Mouse (Mus musculus): ENCODE results near the gene Ociad2. TPM values are rescaled to one million over a fixed set of nuclear protein-coding genes. Genes with fewer than 3 reads are reported as not detected.

The Ociad2 gene
- polyA plus RNA-seq, 1 experiment from 2014 or later = 27.3 TPM

GRCm38 (mm10) chr5:73349514-73349913 is 8.7 kb upstream of the Ociad2 start:
- Histone ChIP-seq H3K4me1 (peaks cover 7% of the 10 kb centered on the region; the same call in 1 of the 2 replicates), H3K36me3 (replicated peaks) (no peaks in the 10 kb centered on the region), H3K4me3 (no peak overlapping the region), H3K4me2 (no peak overlapping the region), H3K9me3 (no peaks in the 10 kb centered on the region), H3K9ac (no peak overlapping the region), H3K27me3 (replicated peaks) (no peaks in the 10 kb centered on the region), H3K27ac (no peak overlapping the region)
- no peak for ATAC-seq (replicated peaks)
- 32% methylated on average over 5 of the region's 5 CpGs for WGBS

- no peak overlapping the region for H3K4me2 ChIP-seq
- H3K4me1 ChIP-seq = peaks cover 9% of the 10 kb centered on the region; the same call in 1 of the 2 replicates
- no peak overlapping the region for H3K9ac ChIP-seq
- no peak for ATAC-seq (replicated peaks)
- H3K27ac ChIP-seq = no peak overlapping the region
- no peak overlapping the region for H3K4me3 ChIP-seq
- H3K36me3 ChIP-seq (replicated peaks) = no peaks in the 10 kb centered on the region
- 64% methylated on average over 4 of the region's 4 CpGs for WGBS
- H3K9me3 ChIP-seq = no peaks in the 10 kb centered on the region
- no peaks in the 10 kb centered on the region for H3K27me3 ChIP-seq (replicated peaks)
Observed at GRCm38 (mm10) chr5:73345254-73345653, 4.4 kb upstream of the Ociad2 start.

DNA sequence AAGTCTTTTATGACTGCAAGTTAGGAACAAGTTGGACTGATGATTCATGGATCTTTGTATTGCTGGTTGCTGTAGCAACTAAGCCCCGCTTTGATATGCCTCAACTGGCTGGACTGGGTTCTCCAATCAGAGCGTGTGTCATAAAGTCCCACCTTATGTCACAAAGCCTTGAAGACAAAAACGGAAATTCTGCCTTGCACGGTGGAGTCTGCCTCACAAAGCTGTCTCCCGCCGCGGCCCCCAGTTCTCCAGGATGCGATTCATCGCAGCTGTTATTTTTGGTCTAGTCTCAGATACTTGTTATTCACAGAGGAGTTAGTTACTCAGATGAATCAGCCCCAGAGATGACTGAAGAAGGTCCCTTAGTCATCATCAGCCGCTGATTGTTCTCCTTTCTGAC is 3.5 kb upstream of the Ociad2 start:
- Histone ChIP-seq H3K4me2 (no peak overlapping the region), H3K36me3 (replicated peaks) (no peaks in the 10 kb centered on the region), H3K27ac (no peak overlapping the region), H3K4me3 (no peak overlapping the region), H3K9ac (no peak overlapping the region), H3K4me1 (peaks cover 9% of the 10 kb centered on the region; the same call in 1 of the 2 replicates), H3K27me3 (replicated peaks) (no peaks in the 10 kb centered on the region), H3K9me3 (no peaks in the 10 kb centered on the region)
- ATAC-seq (replicated peaks) = peak; percentile 74
- 27% methylated on average over 10 of the region's 10 CpGs for WGBS

DNA sequence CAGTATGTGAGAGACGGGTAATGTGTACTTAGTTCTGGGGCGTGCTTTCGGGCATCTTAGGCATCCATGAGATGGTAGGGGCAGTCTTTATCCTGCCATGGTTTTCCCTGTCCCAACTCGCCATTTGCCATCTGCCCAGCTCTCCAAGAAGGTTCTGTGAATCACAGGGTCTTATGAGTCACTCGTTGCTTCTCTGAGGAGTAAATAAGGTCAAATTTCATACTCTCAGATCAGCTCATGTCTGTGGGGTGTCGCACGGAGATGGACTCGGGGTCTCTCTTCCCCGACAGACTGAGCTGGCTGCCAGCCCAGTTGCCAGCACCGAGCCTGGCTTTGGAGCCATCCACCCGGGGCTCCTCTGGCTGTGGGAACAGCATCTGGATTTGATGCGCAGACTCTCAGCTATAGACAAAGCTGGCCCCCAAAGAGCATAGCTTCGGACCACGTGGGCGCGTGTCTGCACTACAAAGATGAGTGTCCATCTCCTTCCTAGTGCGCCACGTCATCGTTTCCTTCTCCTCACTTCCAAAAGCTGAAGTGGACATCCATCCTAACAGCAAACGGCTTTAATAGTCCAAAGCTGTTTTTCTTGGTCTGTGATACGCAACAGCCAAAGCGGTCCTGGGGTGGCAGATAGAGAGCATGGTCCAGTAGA is 2.0 kb upstream of the Ociad2 start:
- Histone ChIP-seq H3K4me1 (peaks cover 13% of the 10 kb centered on the region; the same call in 1 of the 2 replicates), H3K27me3 (replicated peaks) (no peaks in the 10 kb centered on the region), H3K36me3 (replicated peaks) (no peaks in the 10 kb centered on the region), H3K9me3 (no peaks in the 10 kb centered on the region), H3K27ac (no peak overlapping the region), H3K9ac (no peak overlapping the region), H3K4me3 (no peak overlapping the region), H3K4me2 (no peak overlapping the region)
- WGBS = 90% methylated on average over 22 of the region's 22 CpGs
- ATAC-seq (replicated peaks) = no peak

- no peak overlapping the region for H3K27ac ChIP-seq
- H3K4me3 ChIP-seq = no peak overlapping the region
- H3K9ac ChIP-seq = no peak overlapping the region
- H3K9me3 ChIP-seq = no peaks in the 10 kb centered on the region
- no peak overlapping the region for H3K4me2 ChIP-seq
- no peak for ATAC-seq (replicated peaks)
- H3K4me1 ChIP-seq = peaks cover 23% of the 10 kb centered on the region
- H3K27me3 ChIP-seq (replicated peaks) = no peaks in the 10 kb centered on the region
- H3K36me3 ChIP-seq (replicated peaks) = no peaks in the 10 kb centered on the region
- WGBS = 87% methylated on average over 9 of the region's 9 CpGs
Observed at GRCm38 (mm10) chr5:73339779-73340722, 777 bp downstream of the Ociad2 start.

DNA sequence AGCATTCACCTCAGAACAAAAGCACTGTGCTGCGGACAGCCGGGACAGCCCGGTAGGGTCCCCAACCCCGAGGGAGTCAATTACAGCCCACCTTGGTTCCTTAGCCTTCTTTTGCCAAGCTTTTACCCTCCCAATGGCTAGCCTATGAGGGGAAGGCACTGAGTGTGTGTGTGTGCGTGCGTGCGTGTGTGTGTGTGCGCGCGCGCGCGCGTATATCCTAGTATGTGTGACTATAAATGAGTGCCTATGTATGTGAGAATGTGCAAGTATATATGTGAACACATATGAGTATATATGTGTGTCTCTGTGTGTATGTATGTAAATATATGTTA is 2.0 kb downstream of the Ociad2 start:
- Histone ChIP-seq H3K9ac (peak overlapping the region; percentile 68), H3K4me3 (peak overlapping the region; percentile 59), H3K4me2 (peak overlapping the region; percentile 82), H3K27ac (peak overlapping the region; percentile 79), H3K36me3 (replicated peaks) (no peaks in the 10 kb centered on the region), H3K27me3 (replicated peaks) (no peaks in the 10 kb centered on the region), H3K9me3 (no peaks in the 10 kb centered on the region), H3K4me1 (peaks cover 16% of the 10 kb centered on the region)
- peak; percentile 74 for ATAC-seq (replicated peaks)
- 40% methylated on average over 14 of the region's 14 CpGs for WGBS

DNA sequence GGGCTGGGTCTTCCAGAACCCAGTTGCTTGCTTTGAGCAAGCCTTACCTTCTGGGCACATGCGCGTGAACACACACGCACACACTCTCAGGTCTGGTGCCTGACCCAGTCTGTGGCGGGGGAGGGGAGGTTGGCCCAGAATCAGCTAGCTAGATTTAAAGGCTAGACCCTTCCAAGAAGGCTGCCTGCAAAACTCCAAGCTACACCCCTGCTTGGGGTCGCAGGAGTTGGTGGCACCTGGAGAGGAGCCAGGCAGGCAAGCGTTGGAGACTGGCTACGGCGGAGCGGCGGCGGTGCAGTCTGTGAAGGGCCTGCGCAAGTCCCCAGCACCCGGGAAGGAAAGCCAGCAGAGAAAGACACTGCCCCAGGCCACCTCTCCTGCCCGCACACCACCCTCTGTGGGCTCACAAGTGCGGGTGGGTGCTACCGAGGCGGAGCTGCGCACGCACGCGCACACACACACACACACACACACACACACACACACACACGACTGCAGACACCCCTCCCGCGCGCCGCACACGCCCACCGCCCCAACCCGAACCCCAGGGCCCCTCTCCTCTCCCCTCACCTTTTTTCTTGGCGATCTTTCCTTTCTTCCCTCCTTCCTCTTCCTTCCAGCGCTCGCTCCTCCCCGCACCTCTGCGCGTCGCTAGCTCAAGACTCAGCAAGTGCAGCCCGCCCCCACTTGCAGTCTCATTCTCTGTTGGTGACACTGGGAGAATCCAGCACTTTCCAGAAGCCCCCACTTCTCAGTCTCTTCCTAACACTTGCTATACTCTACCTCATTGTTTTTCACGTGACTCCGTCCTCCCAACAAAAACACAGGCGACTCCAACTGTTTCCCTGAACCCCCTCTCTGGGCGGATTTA is 2.6 kb downstream of the Ociad2 start:
- Histone ChIP-seq H3K4me3 (peak overlapping the region; percentile 59), H3K9me3 (no peaks in the 10 kb centered on the region), H3K9ac (peak overlapping the region; percentile 68), H3K36me3 (replicated peaks) (no peaks in the 10 kb centered on the region), H3K4me1 (peaks cover 14% of the 10 kb centered on the region), H3K27me3 (replicated peaks) (no peaks in the 10 kb centered on the region), H3K27ac (peak overlapping the region; percentile 79), H3K4me2 (peak overlapping the region; percentile 82)
- 2% methylated on average over 39 of the region's 41 CpGs for WGBS
- peak; percentile 85 for ATAC-seq (replicated peaks)

DNA sequence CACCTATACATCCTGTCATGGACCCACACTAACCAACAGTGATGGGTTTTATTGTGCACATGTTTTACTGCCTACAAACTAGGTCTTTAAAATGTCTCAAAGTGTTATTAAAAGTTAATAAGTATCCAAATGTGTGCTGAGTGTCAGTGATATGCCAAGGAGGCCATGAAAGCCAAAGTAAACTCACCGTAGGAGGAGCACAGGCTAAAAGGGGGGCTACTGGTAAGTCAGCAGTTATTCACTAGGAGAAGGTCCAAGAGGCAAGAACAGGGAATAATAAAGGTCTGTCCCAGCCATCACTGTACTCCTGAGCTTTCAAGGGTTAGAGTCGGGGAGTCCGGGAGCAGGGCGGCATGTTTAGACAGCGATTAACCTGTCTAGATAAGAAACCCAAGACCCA is 4.4 kb downstream of the Ociad2 start:
- no peaks in the 10 kb centered on the region for H3K36me3 ChIP-seq (replicated peaks)
- H3K4me3 ChIP-seq = no peak overlapping the region
- H3K4me1 ChIP-seq = peaks cover 14% of the 10 kb centered on the region
- no peaks in the 10 kb centered on the region for H3K9me3 ChIP-seq
- no peak for ATAC-seq (replicated peaks)
- no peaks in the 10 kb centered on the region for H3K27me3 ChIP-seq (replicated peaks)
- no peak overlapping the region for H3K9ac ChIP-seq
- no peak overlapping the region for H3K27ac ChIP-seq
- 93% methylated on average over 5 of the region's 5 CpGs for WGBS
- no peak overlapping the region for H3K4me2 ChIP-seq

GRCm38 (mm10) chr5:73331002-73331401 is 9.8 kb downstream of the Ociad2 start:
- H3K36me3 ChIP-seq (replicated peaks) = no peaks in the 10 kb centered on the region
- H3K9ac ChIP-seq = no peak overlapping the region
- H3K4me3 ChIP-seq = no peak overlapping the region
- peaks cover 4% of the 10 kb centered on the region; the same call in 1 of the 2 replicates for H3K4me1 ChIP-seq
- H3K4me2 ChIP-seq = no peak overlapping the region
- H3K27me3 ChIP-seq (replicated peaks) = no peaks in the 10 kb centered on the region
- H3K27ac ChIP-seq = no peak overlapping the region
- WGBS = 47% methylated on average over 4 of the region's 4 CpGs
- no peaks in the 10 kb centered on the region for H3K9me3 ChIP-seq
- no peak for ATAC-seq (replicated peaks)

GRCm38 (mm10) chr5:73324526-73325170 is 16.2 kb downstream of the Ociad2 start:
- Histone ChIP-seq H3K4me1 (no peaks in the 10 kb centered on the region), H3K27ac (no peak overlapping the region), H3K36me3 (replicated peaks) (0 out of 2 replicates have a peak, but pooled peaks cover 5% of the 10 kb centered on the region), H3K4me3 (no peak overlapping the region), H3K9ac (no peak overlapping the region), H3K4me2 (no peak overlapping the region), H3K27me3 (replicated peaks) (no peaks in the 10 kb centered on the region), H3K9me3 (no peaks in the 10 kb centered on the region)
- no peak for ATAC-seq (replicated peaks)
- 86% methylated on average over 8 of the region's 8 CpGs for WGBS

DNA sequence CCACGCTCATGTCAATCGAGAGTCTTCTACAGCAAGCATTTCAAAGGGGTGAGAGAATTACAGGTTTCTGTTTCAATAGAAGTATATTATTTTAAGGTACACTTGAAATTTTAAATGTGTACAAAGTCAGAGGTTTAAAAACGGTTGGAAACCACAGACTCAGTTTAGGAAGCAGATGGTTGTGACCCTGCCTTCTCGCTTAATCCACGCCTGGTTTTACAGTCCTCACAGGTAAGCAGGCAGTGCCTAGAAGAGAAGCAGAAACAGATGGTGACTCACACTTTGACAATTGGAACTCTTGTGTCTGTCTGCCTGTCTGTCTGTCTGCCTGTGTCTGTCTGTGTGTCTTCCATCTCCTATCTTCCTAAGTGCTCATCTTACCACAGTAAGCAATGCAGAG is 17.2 kb downstream of the Ociad2 start:
- Histone ChIP-seq H3K36me3 (replicated peaks) (0 out of 2 replicates have a peak, but pooled peaks cover 5% of the 10 kb centered on the region), H3K27me3 (replicated peaks) (no peaks in the 10 kb centered on the region), H3K9me3 (no peaks in the 10 kb centered on the region), H3K9ac (no peak overlapping the region), H3K4me3 (no peak overlapping the region), H3K27ac (no peak overlapping the region), H3K4me1 (no peaks in the 10 kb centered on the region), H3K4me2 (no peak overlapping the region)
- ATAC-seq (replicated peaks) = no peak
- WGBS = 92% methylated on average over 5 of the region's 5 CpGs

All from midbrain, embryonic 15.5 days (tissue).